Mouse (Mus musculus) monocyte, adult 5-6 weeks (primary cell): Measurements from ENCODE around the gene Gm13090. TPM values are rescaled to one million over a fixed set of nuclear protein-coding genes. Genes with fewer than 3 reads are reported as not detected.

Experiments
- ATAC-seq: fragments of 153-309, 156-312 bp; replicated peaks from 2 replicates; pipeline ENCODE4 v1.8.0; 2017; ENCODE audit warnings: mild to moderate bottlenecking; ENCODE audit not compliant: low TSS enrichment, insufficient number of reproducible peaks, severe bottlenecking, poor library complexity, low FRiP score
- total RNA-seq: library from RNA; stranded (forward); fragments of 200-1000, 200-491, 200-594 nt; gene quantifications from 3 replicates; pipeline ENCODE4 v1.2.3, GENCODE M21; 2017

Gene Gm13090
- total RNA-seq = not detected in 3 replicates

DNA sequence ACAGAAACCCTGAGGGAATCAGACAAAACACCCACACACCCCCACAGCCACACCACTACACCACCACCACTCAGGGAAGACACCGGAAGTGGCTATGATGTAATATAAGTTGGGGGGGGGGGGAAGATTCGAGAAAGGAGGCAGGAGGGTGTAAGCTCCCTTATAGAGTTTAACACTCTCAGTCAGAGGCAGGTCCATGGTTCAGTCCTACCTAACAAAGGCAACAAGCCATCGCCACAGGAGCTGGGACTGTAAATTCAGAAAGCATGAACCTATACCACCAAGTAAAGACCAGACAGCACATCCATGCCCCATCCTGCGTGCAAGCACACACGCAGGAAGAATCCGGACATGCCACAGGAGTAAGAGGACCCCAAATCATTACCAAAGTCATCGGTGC lies at the start of gene Gm13090:
Gene Gm13090 (plus strand): TSS at position 301 of the 400 bp plus-strand sequence.
- no peak for ATAC-seq

DNA sequence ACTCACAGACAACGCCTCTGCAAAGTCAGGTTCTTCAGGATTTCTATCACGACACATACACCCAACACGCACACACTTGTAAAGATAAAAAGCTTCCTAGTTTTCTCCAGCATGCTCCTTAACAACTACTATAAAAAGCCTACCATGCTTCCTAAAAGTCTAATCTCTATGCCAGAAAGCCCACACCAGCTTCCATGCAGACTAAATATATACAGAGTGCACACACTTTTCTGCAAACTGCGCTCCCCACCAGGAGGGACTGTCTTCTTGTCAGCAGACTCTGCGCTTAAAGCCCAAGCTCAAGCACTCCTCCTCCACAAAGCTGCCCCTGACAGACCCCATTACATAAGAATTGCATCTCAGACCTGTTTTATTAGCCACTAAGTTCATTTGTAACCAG lies 47.9 kb upstream of the Gm13090 start:
- no peak for ATAC-seq

DNA sequence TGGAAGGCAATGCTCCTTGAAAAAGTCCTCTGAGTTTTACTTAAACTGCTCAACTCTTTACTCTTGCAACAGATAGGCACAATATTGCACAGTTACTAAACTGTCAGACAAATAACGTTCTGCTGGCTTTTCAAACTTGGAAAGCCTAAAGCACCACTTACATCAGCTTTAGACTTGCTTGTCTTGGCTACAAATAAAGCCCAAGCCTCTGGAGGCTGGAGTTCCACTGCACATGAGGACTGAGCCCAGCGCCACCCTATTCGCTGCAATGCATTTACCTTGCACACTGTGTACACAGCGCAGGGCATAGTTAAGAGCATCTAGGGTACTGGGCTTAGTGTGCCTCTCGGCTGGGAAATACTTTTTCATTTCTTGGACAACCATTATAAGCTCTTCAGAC lies 46.1 kb upstream of the Gm13090 start:
- no peak for ATAC-seq

DNA sequence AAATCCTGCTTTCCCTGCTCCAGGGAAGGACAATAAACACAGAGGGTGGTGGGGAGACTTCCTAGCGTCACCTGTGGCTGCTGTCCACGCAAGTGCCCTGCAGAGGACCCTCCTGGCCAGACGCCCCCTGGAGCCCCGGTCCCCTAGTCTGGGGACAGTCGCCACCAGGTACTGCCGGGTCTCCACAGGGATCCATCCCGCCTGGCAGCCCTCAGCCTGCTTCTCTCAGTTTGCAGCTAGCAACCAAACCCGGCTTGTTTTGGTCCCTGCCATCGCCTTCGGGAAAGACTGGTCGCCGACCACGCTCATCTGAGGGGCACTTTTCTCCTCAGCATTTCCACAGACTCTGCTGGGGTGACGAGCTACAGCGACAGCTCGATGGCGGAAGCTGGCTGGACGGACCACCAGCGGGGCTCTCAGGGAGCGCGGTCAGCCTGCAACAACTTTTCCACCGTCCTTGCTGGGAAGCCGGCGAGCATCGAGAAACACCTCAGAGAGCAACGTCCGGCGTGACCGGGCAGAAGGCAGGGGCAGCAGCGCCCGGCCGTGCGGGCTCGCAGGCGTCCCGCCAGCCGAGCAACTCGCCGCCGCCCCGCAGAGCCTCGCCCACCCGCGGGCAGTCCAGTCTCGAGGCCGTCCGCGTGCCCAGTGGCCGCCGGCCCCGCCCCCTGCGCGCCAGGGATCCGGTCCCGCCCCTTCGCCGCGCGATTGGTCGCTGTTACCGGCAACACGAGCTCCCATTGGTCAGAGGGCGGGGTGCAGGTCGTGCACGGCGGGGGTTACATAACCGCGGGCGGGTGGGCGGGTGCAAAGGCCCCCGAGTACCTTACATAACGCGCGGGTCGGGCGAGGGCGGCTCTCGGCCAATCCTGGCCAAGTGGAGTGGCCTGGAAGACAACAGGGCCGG lies 45.1 kb upstream of the Gm13090 start, which contains the start of gene Per3:
Gene Per3 (minus strand): TSS at position 629 of the 907 bp plus-strand sequence.
- peak; percentile 92 for ATAC-seq

DNA sequence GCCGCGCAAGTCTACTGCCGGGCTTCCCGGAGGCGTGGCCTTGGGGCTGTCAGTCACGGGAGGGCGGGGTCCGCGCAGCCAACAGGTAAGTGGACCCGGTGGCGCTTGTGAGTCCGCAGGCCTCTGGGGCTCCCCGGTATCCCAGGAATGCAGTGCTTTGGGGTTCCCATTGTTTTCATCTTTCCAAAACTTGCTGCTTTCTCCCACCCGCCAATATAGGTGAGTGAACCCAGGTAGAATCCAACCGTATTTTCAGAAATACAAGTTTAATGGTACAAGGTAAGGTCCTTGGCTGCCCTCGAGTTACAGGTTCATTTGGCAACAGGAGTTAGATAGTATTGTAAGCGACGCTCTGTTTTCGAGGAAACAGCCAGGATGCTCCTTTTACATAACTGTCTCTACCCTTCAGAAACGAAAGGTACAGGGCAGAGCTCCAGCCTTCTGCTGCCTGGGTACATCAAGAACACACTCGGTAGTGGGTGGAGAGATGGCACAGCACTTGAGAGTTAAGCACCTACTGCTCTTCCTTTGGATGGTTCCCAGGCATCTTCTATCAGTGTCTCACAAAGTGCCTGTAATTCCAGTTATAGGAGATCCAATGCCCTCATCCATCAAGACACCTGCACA lies 44.3 kb upstream of the Gm13090 start:
- ATAC-seq = no peak

DNA sequence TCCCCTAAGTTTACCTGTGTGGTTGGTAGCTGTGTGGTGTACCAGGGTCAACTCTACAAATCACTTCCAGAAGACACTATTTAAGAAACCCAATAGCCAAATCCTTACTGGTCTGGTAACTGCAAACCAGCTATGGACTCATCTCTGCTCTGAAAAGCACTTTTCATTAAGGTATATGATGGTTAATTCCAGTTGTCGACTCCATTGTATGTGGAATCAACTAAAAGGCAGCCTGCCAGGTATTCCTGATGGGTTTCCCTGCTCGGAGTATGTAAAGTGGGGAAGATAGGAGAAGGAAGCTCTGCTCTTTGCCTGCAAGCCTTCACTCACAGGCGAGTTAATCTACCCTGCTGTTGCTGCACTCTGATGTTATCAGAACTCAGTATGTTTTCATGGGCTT lies 42.8 kb upstream of the Gm13090 start:
- ATAC-seq = no peak

DNA sequence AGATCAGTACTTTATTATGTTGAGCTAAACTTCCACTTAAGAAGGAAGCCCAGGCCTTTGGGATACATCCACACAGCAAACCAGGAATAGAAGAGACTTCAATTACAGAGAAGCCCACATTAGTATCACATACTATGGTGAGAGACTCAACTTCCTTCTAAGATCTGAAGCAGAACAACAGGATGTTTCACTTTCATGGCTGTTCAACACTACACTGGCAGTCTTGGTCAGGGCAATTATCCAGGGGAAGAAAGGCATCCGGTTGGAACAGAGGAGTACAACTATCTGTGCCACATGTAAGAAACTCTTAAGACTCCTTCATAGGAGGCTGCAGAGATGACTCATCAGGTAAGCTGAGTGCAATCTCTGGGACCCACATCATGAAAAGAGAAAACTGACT lies 38.2 kb upstream of the Gm13090 start:
- ATAC-seq = no peak

DNA sequence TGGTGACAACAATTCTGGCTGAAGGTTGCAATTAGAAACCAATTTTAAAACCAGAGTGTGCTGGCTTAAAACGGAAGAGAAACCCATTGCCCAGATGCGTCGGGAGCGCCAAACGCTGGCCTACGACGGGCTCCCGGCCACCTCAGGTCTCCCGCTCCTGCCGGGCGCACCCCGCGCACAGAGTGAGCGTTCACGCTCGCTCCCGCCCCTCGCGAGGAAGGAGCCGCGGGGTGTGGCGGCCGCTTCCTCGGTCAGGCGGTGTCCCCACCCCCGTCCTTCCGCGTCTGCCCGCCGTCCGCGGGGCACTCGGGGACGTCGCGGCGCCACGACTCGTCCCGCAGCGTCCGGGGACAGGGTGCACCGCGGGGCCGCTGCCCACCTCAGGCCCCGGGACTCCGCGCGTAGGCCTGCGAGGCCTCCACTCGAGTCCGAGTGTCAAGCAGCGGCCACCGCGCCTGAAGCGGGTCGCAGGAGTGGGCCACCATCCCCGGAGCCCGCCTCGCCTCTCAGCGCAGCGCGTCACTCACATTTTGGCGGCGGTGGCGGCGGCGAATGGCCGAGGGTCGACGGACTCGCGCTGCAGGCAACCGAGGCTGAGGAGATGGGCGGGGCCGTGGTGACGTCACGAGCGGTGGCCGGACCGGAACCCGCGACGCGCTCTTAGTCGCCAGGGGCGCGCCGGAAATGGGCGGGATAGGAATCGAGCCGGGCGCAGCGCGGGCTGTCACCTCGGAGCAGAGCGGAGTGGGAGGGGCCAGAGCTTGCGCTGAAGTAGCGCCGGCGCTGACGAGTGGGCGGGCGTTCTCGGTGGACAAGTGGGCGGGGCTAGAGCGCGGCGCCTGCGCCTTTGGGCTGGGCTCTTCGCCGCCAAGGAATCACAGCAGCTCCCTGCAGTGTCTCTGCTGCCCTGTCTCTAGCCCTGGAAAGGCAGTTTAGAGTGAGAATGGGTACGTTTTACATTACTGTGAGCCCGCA lies 31.7 kb upstream of the Gm13090 start, which contains the start of gene Vamp3:
Gene Vamp3 (minus strand): TSS at position 617 of the 975 bp plus-strand sequence.
- peak; percentile 96 for ATAC-seq

DNA sequence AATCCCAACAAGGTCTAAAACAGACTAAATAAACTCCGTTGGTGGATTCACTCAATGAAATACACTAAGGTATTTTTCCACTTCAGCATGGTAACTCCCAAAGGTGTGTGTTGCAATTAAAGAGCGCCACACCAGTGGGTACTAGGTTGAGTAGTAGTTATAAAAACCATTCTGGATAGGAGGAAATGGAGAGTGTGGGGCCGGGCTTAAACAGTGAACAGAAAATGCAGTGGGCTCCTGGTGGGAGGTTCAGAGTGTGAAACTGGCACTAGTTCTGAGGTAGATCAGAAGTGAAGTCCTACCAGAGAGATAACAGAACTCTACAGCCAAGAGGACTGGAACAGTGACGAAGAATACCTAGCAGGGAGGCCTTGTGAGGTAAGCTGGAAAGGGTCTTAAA lies 30.7 kb upstream of the Gm13090 start:
- no peak for ATAC-seq

DNA sequence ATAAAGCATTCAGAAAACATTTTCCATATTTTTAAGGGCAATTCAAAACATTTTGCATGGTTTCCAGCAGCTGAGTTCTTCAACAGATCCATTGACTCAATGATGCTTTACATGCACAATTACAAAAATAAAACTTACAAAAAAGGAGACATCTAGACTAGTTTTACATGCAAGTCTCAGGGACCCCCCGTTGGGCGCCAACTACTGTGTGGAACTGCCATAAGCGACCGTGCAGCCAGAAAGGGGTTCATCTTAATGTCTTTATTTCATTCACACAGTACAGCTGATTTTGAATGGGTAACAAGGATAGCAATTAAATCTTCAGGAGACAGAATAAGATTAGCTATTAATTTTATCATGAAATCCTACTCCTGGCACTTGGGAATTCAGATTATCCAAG lies 29.8 kb upstream of the Gm13090 start:
- ATAC-seq = no peak

DNA sequence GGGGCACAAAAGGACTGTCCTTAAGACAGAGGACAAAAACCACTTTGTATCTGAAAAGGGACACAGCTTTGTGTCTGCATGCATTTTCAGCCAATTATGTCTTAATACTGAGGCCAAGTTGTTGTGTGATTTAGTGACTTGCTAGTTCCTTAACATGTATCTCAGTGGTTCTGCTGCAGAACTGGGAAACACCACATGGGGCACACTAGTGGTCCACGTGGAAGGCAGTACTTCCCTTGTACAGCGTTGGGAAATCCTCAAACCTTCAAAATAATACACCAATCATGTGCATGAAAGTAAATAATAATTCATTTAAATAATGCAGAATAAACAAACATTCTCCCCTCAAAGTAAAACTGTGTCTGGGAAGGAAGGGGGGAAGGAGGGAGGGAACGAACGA lies 20.6 kb upstream of the Gm13090 start:
- peak; percentile 61 for ATAC-seq

DNA sequence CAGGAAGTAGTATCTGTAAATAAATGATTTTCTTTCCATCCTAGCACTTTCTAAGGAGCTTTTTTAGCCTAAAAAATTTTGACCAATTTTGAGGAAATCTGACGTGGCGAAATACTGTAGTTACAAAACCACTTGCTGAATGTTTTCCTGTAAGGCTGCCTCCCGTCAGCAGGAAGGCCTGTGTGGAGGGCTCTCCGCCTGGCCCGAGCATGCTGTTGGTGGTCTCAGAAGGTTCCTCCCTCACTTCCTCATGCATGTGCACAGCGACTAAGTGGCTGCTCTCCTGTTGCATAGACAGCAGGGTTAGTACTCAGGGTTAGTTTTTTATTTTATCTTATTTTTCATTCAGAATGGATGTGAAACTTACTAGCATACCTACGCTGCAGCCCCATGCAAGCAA lies 18.4 kb upstream of the Gm13090 start:
- no peak for ATAC-seq

DNA sequence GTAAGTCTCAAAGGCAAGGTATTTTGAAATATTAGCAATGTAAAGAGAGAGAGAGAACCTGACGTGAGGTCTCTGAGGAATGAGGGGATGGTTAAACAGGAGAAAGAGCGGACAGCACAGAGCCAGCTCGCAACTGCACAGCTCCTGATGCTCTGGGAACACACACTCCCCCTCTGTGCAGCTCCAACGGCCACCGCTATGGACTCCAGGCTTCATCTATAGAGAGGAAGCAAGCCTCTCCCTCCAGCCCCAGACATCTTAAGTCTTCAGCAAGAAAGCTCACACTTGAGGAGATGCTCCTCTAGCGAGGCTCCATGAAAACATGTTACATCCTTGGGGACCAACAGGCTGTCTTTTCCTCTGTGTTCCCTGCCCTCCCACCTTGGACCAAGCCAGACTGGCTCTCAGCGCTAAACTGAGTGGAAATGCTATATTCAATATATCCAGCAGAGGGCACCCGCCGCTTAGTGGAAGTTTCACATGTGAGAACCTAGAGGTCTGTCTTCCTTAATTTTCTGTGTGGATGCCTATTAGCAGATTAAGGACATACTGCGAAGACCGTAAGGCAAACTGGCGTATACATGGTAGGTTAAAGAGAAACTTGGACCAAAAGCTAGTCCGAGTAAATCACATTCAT lies 16.1 kb upstream of the Gm13090 start:
- ATAC-seq = peak; percentile 70

DNA sequence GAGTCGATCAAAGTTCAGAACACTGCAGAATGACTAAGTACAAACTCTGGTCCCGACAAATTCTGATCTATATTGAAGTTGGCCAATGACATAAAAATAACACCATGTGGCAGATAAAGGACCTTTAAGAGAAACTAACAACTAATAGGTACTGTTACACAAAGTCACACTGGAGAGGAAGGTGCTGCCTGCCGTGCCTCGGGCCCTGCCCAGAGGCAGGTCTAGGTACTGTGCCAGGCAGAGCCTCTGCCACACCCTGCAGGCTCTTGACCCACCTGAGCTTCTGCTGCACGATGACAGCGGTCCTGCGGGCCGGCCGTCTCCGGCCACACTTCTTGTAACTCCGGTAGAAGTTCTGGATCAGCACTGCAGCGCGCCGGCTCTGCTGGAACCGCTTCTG lies 14.6 kb upstream of the Gm13090 start:
- no peak for ATAC-seq

DNA sequence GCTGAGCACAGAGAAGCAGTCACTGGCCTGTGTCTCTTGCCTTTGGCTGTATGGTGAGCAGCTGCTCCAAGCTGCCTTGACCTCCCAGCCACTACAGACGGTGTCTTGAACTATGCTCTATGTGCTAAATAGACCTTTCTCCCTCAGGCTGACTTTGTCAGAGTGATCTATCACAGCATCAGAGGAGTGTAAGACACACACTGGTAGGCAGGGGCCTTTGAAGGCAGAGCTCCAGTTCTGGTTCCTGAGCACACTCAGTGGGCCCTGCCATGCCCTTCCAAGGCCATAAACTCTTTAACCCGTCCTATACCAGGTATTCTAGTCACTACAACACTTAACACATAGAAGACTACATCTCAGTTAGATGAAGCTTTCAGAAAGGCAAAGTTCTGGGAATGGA lies 8.0 kb upstream of the Gm13090 start:
- no peak for ATAC-seq

DNA sequence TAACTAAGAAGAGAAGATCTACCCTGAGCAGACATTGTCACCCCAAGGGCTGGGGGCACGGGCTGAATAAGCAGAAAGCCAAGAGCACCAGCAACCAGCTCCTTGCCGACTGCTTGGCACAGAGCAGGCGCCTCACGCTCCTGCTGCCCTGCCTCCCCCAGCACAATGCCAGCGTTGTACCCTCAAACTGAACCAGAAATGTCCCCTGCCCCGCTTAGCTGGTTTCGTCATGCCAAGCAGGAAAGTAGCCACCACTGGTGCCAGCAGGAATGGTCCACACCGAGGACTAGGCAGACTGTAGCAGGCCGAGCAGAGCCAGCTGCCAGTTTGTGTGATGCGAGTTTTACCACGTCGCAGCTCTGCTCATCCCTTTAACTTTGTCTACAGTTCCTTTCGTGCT lies 7.4 kb upstream of the Gm13090 start:
- no peak for ATAC-seq

DNA sequence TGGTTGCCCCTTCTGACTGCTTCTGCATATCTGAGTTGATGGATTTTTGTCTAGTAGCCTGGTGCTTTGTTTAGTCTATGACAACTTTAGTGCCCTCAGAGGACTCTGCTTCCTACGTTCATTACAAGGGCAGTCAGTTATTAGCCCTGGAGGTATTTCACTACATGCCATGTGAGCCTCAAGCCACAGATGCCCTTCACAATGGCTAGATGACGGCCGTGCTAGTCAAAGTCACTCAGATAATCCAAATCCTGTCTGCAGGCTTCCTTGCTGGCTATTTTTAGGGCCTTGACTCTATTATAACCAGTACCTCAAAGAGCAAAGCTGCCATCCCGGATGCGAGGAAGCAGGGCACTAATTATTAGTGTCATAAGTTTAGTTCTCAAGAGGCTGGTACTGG lies 6.3 kb upstream of the Gm13090 start:
- ATAC-seq = no peak

DNA sequence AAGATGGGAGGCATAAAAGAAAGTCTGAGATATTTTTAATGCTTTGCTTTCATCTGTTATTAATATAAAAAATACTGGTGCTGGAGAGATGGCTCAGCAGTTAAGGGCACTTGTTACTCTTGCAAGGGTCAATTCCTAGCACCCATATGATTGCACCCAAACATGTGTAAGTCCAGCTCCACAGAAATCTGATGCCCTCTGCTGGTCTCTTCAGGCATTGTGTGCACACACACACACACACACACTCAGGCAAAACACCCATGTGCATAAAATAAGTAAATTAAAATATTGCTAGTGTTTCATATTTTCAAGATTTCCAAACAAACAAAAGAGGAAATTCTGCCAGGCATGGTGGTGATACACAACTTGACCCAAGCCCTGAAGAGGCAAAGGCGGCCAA lies 2.0 kb upstream of the Gm13090 start:
- no peak for ATAC-seq

DNA sequence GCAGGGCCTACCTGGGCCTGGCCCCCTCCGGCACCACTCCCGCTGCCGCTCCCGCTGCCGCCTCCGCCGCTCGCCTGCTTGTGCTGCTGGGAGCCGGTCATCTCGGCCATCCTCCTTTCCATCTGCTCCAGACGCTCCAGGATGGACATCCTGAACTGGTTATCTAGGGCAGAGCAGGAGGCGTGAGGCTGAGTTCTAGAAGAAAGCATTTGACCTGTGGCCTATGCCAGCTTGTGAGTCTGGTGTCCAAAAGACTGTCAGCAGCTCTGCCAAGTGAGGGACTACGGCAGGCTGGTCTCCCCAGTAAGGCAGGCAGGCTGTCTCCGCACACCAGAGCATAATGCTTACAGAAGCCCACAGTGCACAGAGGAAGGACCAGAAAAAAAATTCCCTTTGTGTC lies 551 bp upstream of the Gm13090 start:
- ATAC-seq = no peak
